Comparison of ENCODE assay signal across 9 mouse cellular contexts in genomic region chr4:126977467-126977866, GRCm38 (mm10). TPM values are rescaled to one million over a fixed set of nuclear protein-coding genes. Genes with fewer than 3 reads are reported as not detected.
DNase-seq lines count a peak whose midpoint lies in the region; ATAC-seq and TF ChIP-seq lines count a peak whose summit lies in the region.
"Had no signal": no experiment of that assay in that cellular context is flagged by ENCODE, and none has a peak within 500 bp of the region (broad histone marks: within the 10 kb centered on the region; RNA-seq: fewer than 3 reads in every experiment).

No protein-coding gene starts in this region.

- H3K4me2 ChIP-seq in embryonic facial prominence, embryonic 11.5 days (ENCODE audit: low read depth, low read length): no peak overlapping the region
- no peak overlapping the region for H3K4me2 ChIP-seq in liver, embryonic 12.5 days
- no peak overlapping the region for H3K4me2 ChIP-seq in liver, embryonic 14.5 days (ENCODE audit: low read depth)
- H3K4me2 ChIP-seq: liver, embryonic 15.5 days had no signal

- H3K4me1 ChIP-seq in embryonic facial prominence, embryonic 11.5 days (ENCODE audit: control insufficient read depth, insufficient read depth, low read length): no peaks in the 10 kb centered on the region
- H3K4me1 ChIP-seq in embryonic facial prominence, embryonic 10.5 days: no peaks in the 10 kb centered on the region
- peaks cover 2% of the 10 kb centered on the region; the same call in 1 of the 2 replicates for H3K4me1 ChIP-seq in liver, adult 2 months (ENCODE audit: control insufficient read depth, insufficient read depth, low read length)
- H3K4me1 ChIP-seq in liver, embryonic 12.5 days: no peaks in the 10 kb centered on the region
- H3K4me1 ChIP-seq in liver, embryonic 14.5 days (replicated peaks; ENCODE audit: control insufficient read depth in 2 of 2, insufficient read depth in 2 of 2, low read length in 1 of 2): no peaks in the 10 kb centered on the region
- H3K4me1 ChIP-seq: liver, embryonic 15.5 days had no signal

- TF ChIP-seq POLR2A in liver, adult 2 months (IDR thresholded peaks at IDR 0.05; ENCODE audit: extremely low read depth, insufficient read depth, low read length): no peak

- no peak for ATAC-seq in embryonic facial prominence, embryonic 11.5 days (replicated peaks; ENCODE audit: insufficient number of reproducible peaks, low FRiP score, low TSS enrichment, low read depth)
- ATAC-seq in liver, embryonic 12.5 days: no peak
- ATAC-seq in liver, embryonic 14.5 days (ENCODE audit: insufficient read depth): no peak

- H3K79me2 ChIP-seq in liver, adult 2 months (ENCODE audit: control insufficient read depth, insufficient read depth, low read length): no peaks in the 10 kb centered on the region

- no peaks in the 10 kb centered on the region for H3K9me3 ChIP-seq in embryonic facial prominence, embryonic 11.5 days (replicated peaks; ENCODE audit: control insufficient read depth, low read length)
- no peaks in the 10 kb centered on the region for H3K9me3 ChIP-seq in embryonic facial prominence, embryonic 10.5 days
- no peaks in the 10 kb centered on the region for H3K9me3 ChIP-seq in liver, embryonic 12.5 days (replicated peaks)
- H3K9me3 ChIP-seq in liver, embryonic 14.5 days (ENCODE audit: control insufficient read depth, low read length): no peaks in the 10 kb centered on the region
- H3K9me3 ChIP-seq: liver, embryonic 15.5 days had no signal

- TF ChIP-seq EP300 in liver, embryonic 14.5 days (IDR thresholded peaks at IDR 0.05; ENCODE audit: low read depth): no peak

- peak; percentile 43 for TF ChIP-seq CTCF in liver, adult 2 months (IDR thresholded peaks at IDR 0.05; ENCODE audit: low read depth, low read length)
- TF ChIP-seq CTCF in liver, embryonic 14.5 days (IDR thresholded peaks at IDR 0.05; ENCODE audit: low read depth): peak; percentile 45

- no peak overlapping the region for H3K27ac ChIP-seq in embryonic facial prominence, embryonic 11.5 days (replicated peaks; ENCODE audit: low read depth, low read length)
- H3K27ac ChIP-seq in embryonic facial prominence, embryonic 10.5 days (replicated peaks): no peak overlapping the region
- H3K27ac ChIP-seq in liver, adult 2 months (replicated peaks; ENCODE audit: insufficient read depth, low read depth, low read length): no peak overlapping the region
- H3K27ac ChIP-seq in liver, embryonic 12.5 days: no peak overlapping the region
- H3K27ac ChIP-seq in liver, embryonic 14.5 days: no peak overlapping the region
- H3K27ac ChIP-seq: liver, embryonic 15.5 days had no signal

- H3K9ac ChIP-seq in embryonic facial prominence, embryonic 11.5 days (replicated peaks; ENCODE audit: low read length): no peak overlapping the region
- H3K9ac ChIP-seq in liver, adult 2 months (ENCODE audit: low read depth, low read length): no peak overlapping the region
- no peak overlapping the region for H3K9ac ChIP-seq in liver, embryonic 12.5 days
- no peak overlapping the region for H3K9ac ChIP-seq in liver, embryonic 14.5 days (replicated peaks)
- H3K9ac ChIP-seq: liver, embryonic 15.5 days had no signal

- H3K27me3 ChIP-seq in embryonic facial prominence, embryonic 11.5 days (ENCODE audit: control insufficient read depth, insufficient read depth, low read length): no peaks in the 10 kb centered on the region
- no peaks in the 10 kb centered on the region for H3K27me3 ChIP-seq in embryonic facial prominence, embryonic 10.5 days (replicated peaks; ENCODE audit: low read depth, poor library complexity, severe bottlenecking)
- no peaks in the 10 kb centered on the region for H3K27me3 ChIP-seq in liver, adult 2 months (ENCODE audit: control insufficient read depth, insufficient read depth, low read length)
- H3K27me3 ChIP-seq in liver, embryonic 12.5 days (replicated peaks): 0 out of 2 replicates have a peak, but pooled peaks cover 4% of the 10 kb centered on the region
- no peaks in the 10 kb centered on the region for H3K27me3 ChIP-seq in liver, embryonic 14.5 days (ENCODE audit: control insufficient read depth, insufficient read depth, low read length)
- H3K27me3 ChIP-seq: liver, embryonic 15.5 days had no signal

- DNase-seq in embryonic facial prominence, embryonic 11.5 days (ENCODE audit: low spot score): peak; percentile 26
- no peak for DNase-seq in embryonic facial prominence, embryonic 10.5 days (ENCODE audit: low spot score)
- DNase-seq in liver, adult 2 months (ENCODE audit: extremely low read depth, low read depth, low spot score): peak; percentile 57
- peak; percentile 43 for DNase-seq in cerebellum, adult 9-10 months
- peak in 1 of 3 experiments; percentile 29 for DNase-seq in liver, embryonic 14.5 days (ENCODE audit: low read depth in 3 of 3, low spot score in 3 of 3)
- DNase-seq in thymus, postnatal 4 days: peak; percentile 65
- DNase-seq in right cerebral cortex, postnatal 25 days: no peak

- no peaks in the 10 kb centered on the region for H3K36me3 ChIP-seq in embryonic facial prominence, embryonic 11.5 days (replicated peaks; ENCODE audit: control insufficient read depth, insufficient read depth, low read depth, low read length)
- no peaks in the 10 kb centered on the region for H3K36me3 ChIP-seq in embryonic facial prominence, embryonic 10.5 days (replicated peaks)
- H3K36me3 ChIP-seq in liver, adult 2 months (ENCODE audit: control insufficient read depth, insufficient read depth, low read length): no peaks in the 10 kb centered on the region
- H3K36me3 ChIP-seq in liver, embryonic 12.5 days: no peaks in the 10 kb centered on the region
- no peaks in the 10 kb centered on the region for H3K36me3 ChIP-seq in liver, embryonic 14.5 days (replicated peaks; ENCODE audit: control insufficient read depth, insufficient read depth, low read depth)
- H3K36me3 ChIP-seq: liver, embryonic 15.5 days had no signal

- H3K4me3 ChIP-seq in embryonic facial prominence, embryonic 11.5 days (ENCODE audit: low read depth, low read length): no peak overlapping the region
- no peak overlapping the region for H3K4me3 ChIP-seq in embryonic facial prominence, embryonic 10.5 days
- H3K4me3 ChIP-seq in liver, adult 2 months (ENCODE audit: insufficient read depth, low read depth, low read length): no peak overlapping the region
- no peak overlapping the region for H3K4me3 ChIP-seq in liver, embryonic 12.5 days
- no peak overlapping the region for H3K4me3 ChIP-seq in liver, embryonic 14.5 days (ENCODE audit: insufficient read depth in 1 of 2, low read depth in 2 of 2, low read length in 2 of 2)
- H3K4me3 ChIP-seq: liver, embryonic 15.5 days had no signal

RNA-seq across cellular contexts. Expression of gene Zmym4, which starts 9.5 kb away (rescaled TPM):
- 26.5 and 29.6 TPM in 2 replicates for polyA plus RNA-seq in embryonic facial prominence, embryonic 11.5 days (2014; fragmentation: Nextera tagmentation; extraction: Ambion mirVana)
- polyA plus RNA-seq in embryonic facial prominence, embryonic 10.5 days (2016; fragmentation: Nextera tagmentation; extraction: Ambion mirVana): 28.0 and 29.0 TPM in 2 replicates
- total RNA-seq in liver, adult 2 months (2014; rRNA removed): 10.0 and 11.1 TPM in 2 replicates
- polyA plus RNA-seq in liver, adult 2 months (2012; rRNA removed): 1.6 and 1.7 TPM in 2 replicates
- polyA plus RNA-seq in liver, embryonic 12.5 days (2016; fragmentation: Nextera tagmentation; extraction: Ambion mirVana): 8.1 and 8.8 TPM in 2 replicates
- polyA plus RNA-seq in liver, embryonic 14.5 days (2012; rRNA removed): 2.3 and 2.8 TPM in 2 replicates
- 2.6 and 3.2 TPM in 2 replicates for polyA plus RNA-seq in liver, embryonic 14.5 days (2014; fragmentation: Nextera tagmentation; extraction: Ambion mirVana)

RNA-seq across cellular contexts. Expression of gene Sfpq, which starts 43.7 kb away (rescaled TPM):
- polyA plus RNA-seq in embryonic facial prominence, embryonic 11.5 days (2014; fragmentation: Nextera tagmentation; extraction: Ambion mirVana): 158 and 194 TPM in 2 replicates
- polyA plus RNA-seq in embryonic facial prominence, embryonic 10.5 days (2016; fragmentation: Nextera tagmentation; extraction: Ambion mirVana): 111 and 120 TPM in 2 replicates
- total RNA-seq in liver, adult 2 months (2014; rRNA removed): 49.3 and 50.9 TPM in 2 replicates
- 11.1 and 12.6 TPM in 2 replicates for polyA plus RNA-seq in liver, adult 2 months (2012; rRNA removed)
- polyA plus RNA-seq in liver, embryonic 12.5 days (2016; fragmentation: Nextera tagmentation; extraction: Ambion mirVana): 87.6 and 87.8 TPM in 2 replicates
- polyA plus RNA-seq in liver, embryonic 14.5 days (2012; rRNA removed): 36.8 and 89.3 TPM in 2 replicates
- polyA plus RNA-seq in liver, embryonic 14.5 days (2014; fragmentation: Nextera tagmentation; extraction: Ambion mirVana): 34.6 and 35.5 TPM in 2 replicates

Comparison
In these comparisons a context has a peak if more than half of its experiments do, and no peak if none do; other contexts are left out.
1. DNase-seq: peak in embryonic facial prominence, embryonic 11.5 days (single experiment), liver, adult 2 months (single experiment), cerebellum, adult 9-10 months (single experiment) and thymus, postnatal 4 days (single experiment); none in embryonic facial prominence, embryonic 10.5 days (single experiment) and right cerebral cortex, postnatal 25 days (single experiment).